Mouse (Mus musculus) natural killer cell, adult 2 months (primary cell): ENCODE results near the gene Vmn1r195.
"Not testable (repeated sequence)": the region's sequence is repeated elsewhere in the genome, so short reads cannot be mapped to it uniquely, and the experiment has no call there.

Experiments
- DNase-seq, 2 experiments: peaks; one replicate each; pipeline ENCODE4 v3.0.0; 2022; ENCODE audit warnings: low spot score in 2 of 2

The Vmn1r195 gene

GRCm38 (mm10) chr13:22270222-22270621 lies at the start of gene Vmn1r195:
Gene Vmn1r195 (plus strand): TSS chr13:22270522.
- DNase-seq, result not testable (repeated sequence)

GRCm38 (mm10) chr13:22223060-22223459 lies 47.3 kb upstream of the Vmn1r195 start, which contains the start of gene Vmn1r193:
Gene Vmn1r193 (minus strand): TSS chr13:22223160.
- not testable (repeated sequence) for DNase-seq

GRCm38 (mm10) chr13:22243915-22244314 lies 26.4 kb upstream of the Vmn1r195 start, which contains the start of gene Vmn1r194:
Gene Vmn1r194 (plus strand): TSS chr13:22244215.
- no peak for DNase-seq

- DNase-seq, result no peak
Observed at GRCm38 (mm10) chr13:22271721-22272120, 1.4 kb downstream of the Vmn1r195 start.

GRCm38 (mm10) chr13:22284578-22284977 lies 14.3 kb downstream of the Vmn1r195 start:
- no peak for DNase-seq

GRCm38 (mm10) chr13:22289620-22290019 lies 19.3 kb downstream of the Vmn1r195 start, which contains the start of gene Vmn1r196:
Gene Vmn1r196 (plus strand): TSS chr13:22289920.
- no peak for DNase-seq

GRCm38 (mm10) chr13:22308075-22308474 lies 37.8 kb downstream of the Vmn1r195 start:
- DNase-seq, result not testable (repeated sequence)

GRCm38 (mm10) chr13:22315361-22315760 lies 45.0 kb downstream of the Vmn1r195 start:
- DNase-seq, result no peak

GRCm38 (mm10) chr13:22317366-22317765 lies 47.0 kb downstream of the Vmn1r195 start:
- no peak for DNase-seq

- DNase-seq, result no peak
Observed at GRCm38 (mm10) chr13:22320091-22320490, 49.8 kb downstream of the Vmn1r195 start.

GRCm38 (mm10) chr13:22324289-22324688 lies 54.0 kb downstream of the Vmn1r195 start, which contains the start of gene Vmn1r197:
Gene Vmn1r197 (plus strand): TSS chr13:22324589.
- no peak for DNase-seq
